Mouse (Mus musculus): ENCODE results near the gene Btbd9.

DNA sequence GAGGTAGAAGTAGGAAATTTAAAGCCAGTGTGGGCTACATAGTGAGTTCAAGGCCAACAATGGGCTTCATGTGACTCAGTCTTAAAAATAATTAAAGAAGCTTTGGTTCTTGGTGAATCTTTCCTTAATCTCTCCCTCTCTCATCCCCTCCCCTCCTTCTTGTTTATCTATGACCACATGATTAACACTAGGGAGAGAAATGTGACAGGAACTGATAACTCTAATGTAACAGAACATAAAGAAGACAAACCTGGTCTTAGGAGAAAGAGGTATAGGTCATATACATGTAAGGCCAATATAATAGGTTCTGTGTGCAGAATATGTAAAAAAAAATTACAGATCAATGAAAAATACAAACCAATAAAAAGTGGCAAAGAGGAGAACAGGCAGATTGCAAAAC is 37.1 kb upstream of the Btbd9 start:
- TF ChIP-seq POLR2A (IDR thresholded peaks at IDR 0.05; ENCODE audit: extremely low read depth, insufficient read depth, low read length), result no peak
- no peak for TF ChIP-seq CTCF (IDR thresholded peaks at IDR 0.05; ENCODE audit: extremely low read depth, insufficient read depth, low read length)
